Mouse (Mus musculus): ENCODE measurements around the gene 1700029J07Rik. TPM values are rescaled to one million over a fixed set of nuclear protein-coding genes. Genes with fewer than 3 reads are reported as not detected.

The 1700029J07Rik gene
- total RNA-seq, 2 experiments from 2014 or later: 2.9 to 3.2 TPM

DNA sequence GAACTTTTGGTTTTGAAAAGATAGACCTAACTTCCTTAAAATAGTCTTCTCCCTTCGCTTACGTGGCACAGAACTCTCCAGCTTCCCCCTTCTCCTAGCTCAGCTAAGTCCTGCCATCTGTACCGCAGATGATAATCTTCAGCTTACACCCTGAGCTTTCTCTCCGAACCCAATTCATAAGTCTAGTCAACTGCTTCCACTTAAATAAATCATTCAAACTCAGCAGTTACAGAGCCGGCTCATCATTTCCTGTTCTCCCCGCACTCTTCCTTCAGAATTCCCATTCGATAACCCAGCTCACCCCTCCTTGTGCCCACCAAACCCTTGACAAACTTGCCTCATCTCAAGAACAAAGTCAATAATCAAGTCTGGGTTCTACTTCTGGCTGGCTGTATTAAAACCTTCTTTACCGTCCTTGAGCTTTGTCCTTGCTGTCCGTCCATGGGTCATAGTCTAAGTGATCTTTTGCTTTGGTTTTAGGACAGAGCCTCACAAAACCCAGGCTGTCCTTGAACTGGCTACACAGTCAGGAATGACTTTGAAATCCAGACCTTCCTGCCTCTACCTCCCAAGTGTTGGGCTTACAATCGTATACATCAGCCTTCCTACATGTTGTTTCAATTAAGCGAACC lies 901 bp upstream of the 1700029J07Rik start:
- intact Hi-C loops (cut with DNase I): no loop called here
- no peak for DNase-seq (ENCODE audit: extremely low spot score in 1 of 2, low spot score in 2 of 2)

GRCm38 (mm10) chr8:45973988-45974505 lies 1.0 kb downstream of the 1700029J07Rik start:
- no peak for DNase-seq (ENCODE audit: extremely low spot score in 1 of 2, low spot score in 2 of 2)
- intact Hi-C loops (cut with DNase I): no loop called here

DNA sequence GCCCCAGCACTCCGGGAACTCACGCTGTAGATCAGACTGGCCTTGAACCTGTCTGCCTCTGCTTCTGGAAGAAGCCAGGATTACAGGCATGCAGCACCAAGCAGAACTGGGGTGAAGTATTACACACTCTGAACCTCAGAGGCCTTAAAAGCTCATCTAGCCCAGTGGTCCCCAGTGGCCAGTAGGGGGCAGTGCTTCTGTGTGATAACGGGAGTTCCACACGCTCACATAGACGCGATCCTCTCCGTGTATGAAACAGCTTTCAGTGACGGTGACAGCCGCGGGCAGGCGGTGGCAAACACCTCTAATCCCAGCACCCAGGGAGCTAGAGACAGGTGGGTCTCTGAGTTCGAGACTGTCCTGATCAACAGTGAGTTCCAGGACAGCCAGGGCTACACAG lies 4.2 kb downstream of the 1700029J07Rik start:
- no peak for DNase-seq (ENCODE audit: extremely low spot score in 1 of 2, low spot score in 2 of 2)
- intact Hi-C loops (cut with DNase I): no loop called here

GRCm38 (mm10) chr8:45950622-45951021 lies 24.4 kb downstream of the 1700029J07Rik start:
- DNase-seq (ENCODE audit: extremely low spot score in 1 of 2, low spot score in 2 of 2): no peak
- intact Hi-C loops (cut with DNase I): no loop called here

GRCm38 (mm10) chr8:45946283-45946682 lies 28.8 kb downstream of the 1700029J07Rik start:
- intact Hi-C loops (cut with DNase I): no loop called here
- no peak for DNase-seq (ENCODE audit: extremely low spot score in 1 of 2, low spot score in 2 of 2)

- intact Hi-C loops (cut with DNase I): loop anchor here (5.0 kb wide), 1 partner anchor 500 kb away; no protein-coding TSS in a partner anchor
- DNase-seq (ENCODE audit: extremely low spot score in 1 of 2, low spot score in 2 of 2): no peak
Observed at GRCm38 (mm10) chr8:45936986-45937385, 38.1 kb downstream of the 1700029J07Rik start.

- peak; percentile 91 to 96 for DNase-seq (ENCODE audit: extremely low spot score in 1 of 2, low spot score in 2 of 2)
Observed at GRCm38 (mm10) chr8:45934582-45935014, 40.5 kb downstream of the 1700029J07Rik start, which contains the start of gene Ccdc110. Ccdc110 (plus strand) TSS chr8:45934619.

GRCm38 (mm10) chr8:45922116-45922515 lies 52.9 kb downstream of the 1700029J07Rik start:
- intact Hi-C loops (cut with DNase I): no loop called here
- no peak for DNase-seq (ENCODE audit: extremely low spot score in 1 of 2, low spot score in 2 of 2)

More at GRCm38 (mm10) chr8:45934582-45935014, 40.5 kb downstream of the 1700029J07Rik start, which contains the start of gene Ccdc110:
- intact Hi-C loops (cut with DNase I): loop anchor here (1.0 to 5.0 kb wide), 3 partner anchors 117 to 497 kb away; no protein-coding TSS in a partner anchor

GRCm38 (mm10) chr8:45920392-45920791 lies 54.7 kb downstream of the 1700029J07Rik start:
- DNase-seq (ENCODE audit: extremely low spot score in 1 of 2, low spot score in 2 of 2): no peak
- intact Hi-C loops (cut with DNase I): no loop called here

GRCm38 (mm10) chr8:45918891-45919290 lies 56.2 kb downstream of the 1700029J07Rik start:
- intact Hi-C loops (cut with DNase I): no loop called here
- DNase-seq (ENCODE audit: extremely low spot score in 1 of 2, low spot score in 2 of 2): no peak

DNA sequence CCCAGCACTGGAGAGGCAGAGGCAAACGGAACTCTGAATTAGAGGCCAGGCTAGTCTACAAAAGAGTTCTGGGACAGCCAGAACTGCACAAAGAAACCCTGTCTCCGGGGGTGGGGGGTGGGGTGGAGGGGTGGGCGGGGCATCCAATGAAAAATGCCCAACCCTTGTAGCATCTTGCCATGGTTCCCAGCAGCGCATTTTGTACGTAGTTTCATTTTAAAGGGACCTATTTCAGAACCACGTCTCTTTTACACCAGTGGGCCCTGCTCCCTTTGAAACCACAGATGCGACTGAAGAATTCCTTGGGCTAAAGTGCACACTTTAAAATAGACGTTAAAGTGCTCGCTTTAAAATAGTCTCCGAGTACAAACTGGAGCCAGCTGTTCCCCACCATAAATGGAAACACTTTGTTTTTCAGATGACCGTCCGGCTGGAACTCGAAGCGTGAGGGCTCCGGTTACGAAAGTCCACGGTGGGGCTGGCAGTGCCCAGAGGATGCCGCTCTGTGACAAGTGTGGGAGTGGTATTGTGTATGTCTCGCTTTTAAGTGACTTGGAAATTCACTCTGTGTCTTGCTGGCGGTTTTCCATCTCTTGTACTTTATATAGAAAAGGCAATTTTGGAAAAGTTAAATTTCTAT lies 57.9 kb downstream of the 1700029J07Rik start:
- DNase-seq (ENCODE audit: extremely low spot score in 1 of 2, low spot score in 2 of 2): peak in 1 of 2 experiments; percentile 25
- intact Hi-C loops (cut with DNase I): no loop called here

GRCm38 (mm10) chr8:45916496-45916895 lies 58.6 kb downstream of the 1700029J07Rik start:
- intact Hi-C loops (cut with DNase I): no loop called here
- no peak for DNase-seq (ENCODE audit: extremely low spot score in 1 of 2, low spot score in 2 of 2)

GRCm38 (mm10) chr8:45913707-45914106 lies 61.3 kb downstream of the 1700029J07Rik start:
- intact Hi-C loops (cut with DNase I): no loop called here
- no peak for DNase-seq (ENCODE audit: extremely low spot score in 1 of 2, low spot score in 2 of 2)

GRCm38 (mm10) chr8:45906251-45906619 lies 68.8 kb downstream of the 1700029J07Rik start:
- no peak for DNase-seq (ENCODE audit: extremely low spot score in 1 of 2, low spot score in 2 of 2)
- intact Hi-C loops (cut with DNase I): no loop called here

- no peak for DNase-seq (ENCODE audit: extremely low spot score in 1 of 2, low spot score in 2 of 2)
- intact Hi-C loops (cut with DNase I): no loop called here
Observed at GRCm38 (mm10) chr8:45905591-45906250, 69.3 kb downstream of the 1700029J07Rik start.

DNA sequence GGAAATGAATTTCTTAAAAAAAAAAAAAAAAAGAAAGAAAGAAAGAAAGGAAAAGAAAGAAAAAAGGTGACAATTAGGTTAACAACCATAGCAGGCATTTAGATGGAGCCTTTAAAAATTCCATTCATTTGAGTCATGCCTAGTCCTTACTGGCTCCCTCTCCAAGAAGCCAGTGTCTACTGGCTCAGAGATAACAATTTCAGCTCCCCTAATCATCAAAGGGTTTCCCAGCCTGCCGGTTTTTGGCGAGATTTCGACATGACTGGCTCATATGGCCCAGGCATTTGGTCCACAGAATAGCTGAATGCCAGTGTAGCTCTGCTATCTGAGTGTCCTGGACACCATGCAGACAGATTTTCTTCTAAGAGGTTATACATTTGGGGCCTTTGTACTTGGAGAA lies 71.4 kb downstream of the 1700029J07Rik start:
- DNase-seq (ENCODE audit: extremely low spot score in 1 of 2, low spot score in 2 of 2): no peak
- intact Hi-C loops (cut with DNase I): no loop called here
